Mouse (Mus musculus) small intestine, adult 2 months (tissue): ENCODE measurements at regions not wholly inside any gene's neighbourhood (a gene's known extent, or its start where the extent isn't known, plus 50 kb on each side); places are given as distances from the start of the nearest gene placed in this dataset.

Experiments
- CTCF ChIP-seq: fragments of 200-500 bp; IDR thresholded peaks from 2 replicates; pipeline ENCODE4 v1.5.1; 2012; ENCODE audit warnings: low read depth, mild to moderate bottlenecking, control low read depth, inconsistent platforms, low read length, moderate library complexity, mixed read lengths; ENCODE audit not compliant: insufficient replicate concordance, insufficient read length; ENCODE audit errors: extremely low read depth
- POLR2A ChIP-seq: fragments of 200-500 bp; IDR thresholded peaks from 2 replicates; pipeline ENCODE4 v1.6.1; 2012; ENCODE audit warnings: low read depth, mild to moderate bottlenecking, control low read depth, inconsistent platforms, low read length, moderate library complexity

GRCm38 (mm10) chr7:83474471-83474870 lies 110.3 kb upstream of the Tmc3 start:
- TF ChIP-seq CTCF: no peak
- TF ChIP-seq POLR2A: no peak
